Mouse (Mus musculus): Measurements from ENCODE around the gene Unc45a. TPM values are rescaled to one million over a fixed set of nuclear protein-coding genes. Genes with fewer than 3 reads are reported as not detected.
A peak's percentile ranks its signal among the peaks of the same experiment; 100 is the strongest.

The Unc45a gene
- polyA plus RNA-seq, 1 experiment from 2014 or later, result 62.0 TPM

DNA sequence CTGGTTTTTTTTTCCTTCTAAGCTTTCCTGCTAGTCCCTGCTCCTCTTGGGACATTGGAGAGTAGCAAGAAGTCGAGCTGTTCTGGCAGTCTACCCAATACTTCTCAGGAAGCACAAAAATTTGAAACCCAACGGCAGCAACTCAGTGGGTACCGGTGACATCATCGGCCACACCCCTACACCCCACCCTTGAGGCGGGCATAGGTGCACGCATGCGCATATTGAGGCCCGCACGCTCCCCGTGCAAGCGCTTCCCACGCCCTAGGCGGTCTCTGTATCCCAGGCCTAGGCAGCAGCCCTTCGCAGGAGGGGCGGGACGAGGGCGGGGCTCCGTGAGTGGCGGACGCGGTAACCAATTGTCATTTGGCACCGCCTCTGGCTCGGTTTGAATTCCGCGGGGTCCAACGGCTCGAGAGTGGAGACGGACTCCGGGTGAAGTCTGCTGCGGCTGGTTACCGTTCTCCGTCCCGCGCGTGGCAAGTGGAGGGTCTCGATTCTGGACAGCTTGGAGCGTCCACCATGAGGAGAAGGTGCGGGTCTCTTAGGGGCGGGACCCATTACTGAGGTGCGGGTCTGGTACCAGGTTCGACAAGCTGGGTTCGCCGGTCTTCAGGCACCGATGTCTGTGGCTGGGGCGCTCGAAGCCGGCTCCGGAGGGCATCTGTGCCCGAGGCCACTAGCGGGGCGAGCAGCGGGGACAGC, 46.6 kb downstream of the Unc45a start, which contains the start of gene Prc1:
Gene Prc1, plus strand, starts transcription at position 389 of the 702 bp plus-strand sequence.
- under 1% methylated on average over 52 of the region's 52 CpGs for WGBS
- ATAC-seq (replicated peaks), result peak; percentile 99

DNA sequence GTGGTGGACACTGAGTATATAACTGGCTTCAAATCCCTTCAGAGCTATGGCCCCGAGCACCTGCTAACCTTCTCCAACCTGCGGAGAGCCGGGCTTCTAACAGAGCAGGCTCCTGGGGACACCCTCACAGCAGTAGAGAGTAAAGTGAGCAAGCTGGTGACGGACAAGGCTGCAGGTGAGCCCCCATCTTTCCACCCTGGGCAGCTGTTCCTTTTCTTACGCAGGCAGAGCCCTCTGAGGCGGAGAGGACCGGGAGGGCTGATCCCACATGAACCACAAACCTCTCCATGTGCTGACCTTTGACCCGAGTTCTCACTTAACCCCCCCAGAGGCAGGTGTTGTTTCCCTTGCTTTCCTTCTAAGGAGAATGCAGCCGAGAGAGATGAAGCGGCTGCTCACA, 53.1 kb downstream of the Unc45a start:
- ATAC-seq (replicated peaks), result no peak
- H3K27me3 ChIP-seq (replicated peaks), result no peaks in the 10 kb centered on the region
- H3K27ac ChIP-seq, result no peak overlapping the region
- 81% methylated on average over 10 of the region's 10 CpGs for WGBS
- H3K9me3 ChIP-seq, result no peaks in the 10 kb centered on the region
- no peak overlapping the region for H3K4me2 ChIP-seq
- no peaks in the 10 kb centered on the region for H3K4me1 ChIP-seq
- peaks cover 61% of the 10 kb centered on the region for H3K36me3 ChIP-seq (replicated peaks)
- H3K9ac ChIP-seq, result no peak overlapping the region
- H3K4me3 ChIP-seq, result no peak overlapping the region

More for the DNA sequence above, 46.6 kb downstream of the Unc45a start, which contains the start of gene Prc1:
- Histone ChIP-seq H3K27me3 (replicated peaks) (no peaks in the 10 kb centered on the region), H3K4me3 (peak within 1 kb of the TSS; percentile 64), H3K4me2 (peak within 1 kb of the TSS; percentile 99), H3K27ac (peak within 1 kb of the TSS; percentile 64), H3K36me3 (replicated peaks) (peaks cover 6% of the 10 kb centered on the region; the same call in 1 of the 2 replicates), H3K9ac (peak within 1 kb of the TSS; percentile 48), H3K9me3 (no peaks in the 10 kb centered on the region), H3K4me1 (peaks cover 5% of the 10 kb centered on the region)

DNA sequence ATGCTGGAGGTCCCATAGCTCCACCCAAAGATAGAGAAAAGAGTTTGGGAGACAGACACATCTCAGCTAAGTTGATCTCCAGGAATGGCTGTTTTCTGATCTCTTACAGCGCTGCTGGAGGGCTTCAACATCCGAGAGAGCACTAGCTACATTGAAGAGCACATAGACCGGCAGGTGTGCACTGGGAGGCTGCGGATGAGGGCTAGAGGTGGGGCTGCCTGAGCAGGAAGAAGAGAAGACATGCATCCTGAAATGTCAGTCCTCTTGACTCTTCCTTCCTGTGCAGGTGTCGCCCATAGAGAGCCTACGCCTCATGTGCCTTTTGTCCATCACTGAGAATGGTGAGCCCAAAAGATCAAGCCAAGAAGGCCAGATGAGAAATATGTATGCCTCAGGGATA, 55.1 kb downstream of the Unc45a start:
- 94% methylated on average over 6 of the region's 6 CpGs for whole genome bisulfite sequencing
- no peaks in the 10 kb centered on the region for H3K27me3 ChIP-seq (replicated peaks)
- H3K9ac ChIP-seq, result no peak overlapping the region
- peaks cover 64% of the 10 kb centered on the region for H3K36me3 ChIP-seq (replicated peaks)
- H3K27ac ChIP-seq, result no peak overlapping the region
- no peak for ATAC-seq (replicated peaks)
- H3K4me1 ChIP-seq, result no peaks in the 10 kb centered on the region
- H3K9me3 ChIP-seq, result no peaks in the 10 kb centered on the region
- H3K4me2 ChIP-seq, result no peak overlapping the region
- H3K4me3 ChIP-seq, result no peak overlapping the region

DNA sequence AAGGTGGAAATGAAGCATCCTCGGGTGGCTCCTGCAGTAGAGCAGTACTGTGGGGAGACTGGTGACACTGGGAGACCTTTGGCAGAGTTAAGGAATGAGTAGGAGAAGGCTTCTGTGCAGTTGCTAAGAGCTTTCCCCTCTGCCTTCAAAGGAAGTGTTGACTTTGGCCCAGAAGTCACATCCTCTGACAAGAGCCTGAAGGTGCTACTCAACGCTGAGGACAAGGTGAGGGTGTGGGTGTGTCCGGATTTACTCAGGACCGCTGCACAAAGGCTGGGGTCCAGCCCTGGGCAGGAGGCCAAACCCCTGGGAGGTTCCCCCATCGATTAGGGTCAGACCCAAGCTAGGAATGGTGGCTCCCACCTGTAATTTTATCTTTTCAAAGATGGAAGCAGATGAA, 56.4 kb downstream of the Unc45a start:
- Histone ChIP-seq H3K9me3 (no peaks in the 10 kb centered on the region), H3K27ac (no peak overlapping the region), H3K4me1 (no peaks in the 10 kb centered on the region), H3K27me3 (replicated peaks) (no peaks in the 10 kb centered on the region), H3K36me3 (replicated peaks) (peaks cover 69% of the 10 kb centered on the region), H3K4me3 (no peak overlapping the region), H3K4me2 (no peak overlapping the region), H3K9ac (no peak overlapping the region)
- 93% methylated on average over 5 of the region's 5 CpGs for WGBS
- ATAC-seq (replicated peaks), result no peak

DNA sequence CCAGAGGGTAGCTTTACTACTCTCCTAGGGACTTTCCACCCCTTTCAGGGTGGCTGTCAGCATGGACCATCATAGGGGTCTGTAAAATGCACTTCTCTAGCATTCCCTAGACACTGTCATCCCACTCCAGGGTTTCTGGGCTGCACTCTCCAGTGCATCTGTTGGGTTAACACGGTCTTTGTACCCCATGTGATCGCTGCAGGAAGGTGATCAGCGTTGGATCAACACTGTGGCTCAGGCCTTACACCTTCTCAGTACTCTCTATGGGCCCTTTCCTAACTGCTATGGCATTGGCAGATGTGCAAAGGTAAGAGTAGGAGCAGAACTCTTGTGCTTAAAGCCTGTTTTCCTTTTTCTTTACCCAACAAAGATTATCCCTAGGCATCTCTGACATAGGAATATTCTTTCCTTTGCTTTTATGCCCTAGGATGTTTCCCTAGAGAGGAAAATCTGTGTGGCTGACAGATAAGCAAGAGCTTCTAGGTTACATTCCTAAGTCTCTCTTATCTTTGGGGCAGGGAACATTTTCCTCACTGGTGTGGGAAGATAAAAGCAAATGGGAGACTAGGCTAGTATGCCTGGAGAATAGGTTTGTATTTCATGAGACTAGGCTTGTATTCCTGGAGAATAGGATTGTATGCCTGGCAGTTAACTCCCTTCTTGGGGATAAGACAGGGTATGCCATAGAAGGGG, 57.4 kb downstream of the Unc45a start:
- Histone ChIP-seq H3K27ac (no peak overlapping the region), H3K9me3 (no peaks in the 10 kb centered on the region), H3K4me3 (no peak overlapping the region), H3K36me3 (replicated peaks) (peaks cover 75% of the 10 kb centered on the region), H3K27me3 (replicated peaks) (no peaks in the 10 kb centered on the region), H3K9ac (no peak overlapping the region), H3K4me2 (no peak overlapping the region), H3K4me1 (no peaks in the 10 kb centered on the region)
- ATAC-seq (replicated peaks), result no peak
- WGBS, result 93% methylated on average over 3 of the region's 3 CpGs

DNA sequence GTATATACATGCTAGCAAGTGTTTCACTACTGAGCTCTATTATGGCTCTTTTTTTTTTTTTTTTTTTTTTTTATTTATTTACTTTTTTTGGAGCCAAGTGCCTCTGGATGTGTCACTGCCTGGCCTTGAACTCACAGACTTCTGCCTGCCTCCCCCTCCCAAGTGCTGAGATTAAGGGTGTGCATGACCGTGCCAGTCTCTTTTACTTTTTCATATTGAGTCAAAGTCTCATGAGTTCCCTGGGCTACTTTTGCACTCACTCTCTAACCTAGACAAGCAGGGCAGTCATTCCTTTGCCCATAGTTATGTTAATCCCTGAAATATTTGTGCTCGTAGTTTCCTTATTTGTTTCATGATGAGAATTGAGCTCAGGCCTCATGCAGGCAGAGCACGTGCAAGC, 59.2 kb downstream of the Unc45a start:
- Histone ChIP-seq H3K36me3 (replicated peaks) (peaks cover 76% of the 10 kb centered on the region), H3K4me2 (no peak overlapping the region), H3K9me3 (no peaks in the 10 kb centered on the region), H3K9ac (no peak overlapping the region), H3K27me3 (replicated peaks) (no peaks in the 10 kb centered on the region), H3K4me1 (no peaks in the 10 kb centered on the region), H3K27ac (no peak overlapping the region), H3K4me3 (no peak overlapping the region)
- WGBS, result 91% methylated on average over 3 of the region's 3 CpGs
- ATAC-seq (replicated peaks), result no peak

DNA sequence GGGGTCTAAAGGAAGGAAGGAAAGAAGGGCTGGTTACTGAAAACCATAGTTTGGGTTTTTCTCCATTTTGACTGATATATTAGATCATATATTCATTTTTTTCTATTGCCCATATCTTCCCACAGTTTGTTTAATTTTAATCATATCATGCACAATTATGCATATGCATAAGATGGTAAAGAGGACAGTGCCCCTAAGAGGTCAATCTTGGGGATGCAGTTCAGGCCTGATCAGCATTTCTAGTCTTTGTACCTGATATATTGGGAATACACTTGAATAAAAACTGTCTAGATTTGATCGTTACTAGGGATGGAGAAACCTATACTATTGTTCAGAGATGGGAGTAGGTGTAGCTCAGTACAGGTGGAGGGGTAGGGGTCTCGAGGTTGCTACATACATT, 59.8 kb downstream of the Unc45a start:
- Histone ChIP-seq H3K27me3 (replicated peaks) (no peaks in the 10 kb centered on the region), H3K36me3 (replicated peaks) (peaks cover 76% of the 10 kb centered on the region), H3K27ac (no peak overlapping the region), H3K9ac (no peak overlapping the region), H3K4me2 (no peak overlapping the region), H3K4me3 (no peak overlapping the region), H3K9me3 (no peaks in the 10 kb centered on the region), H3K4me1 (no peaks in the 10 kb centered on the region)
- ATAC-seq (replicated peaks), result no peak
- 92% methylated on average over 2 of the region's 2 CpGs for WGBS

DNA sequence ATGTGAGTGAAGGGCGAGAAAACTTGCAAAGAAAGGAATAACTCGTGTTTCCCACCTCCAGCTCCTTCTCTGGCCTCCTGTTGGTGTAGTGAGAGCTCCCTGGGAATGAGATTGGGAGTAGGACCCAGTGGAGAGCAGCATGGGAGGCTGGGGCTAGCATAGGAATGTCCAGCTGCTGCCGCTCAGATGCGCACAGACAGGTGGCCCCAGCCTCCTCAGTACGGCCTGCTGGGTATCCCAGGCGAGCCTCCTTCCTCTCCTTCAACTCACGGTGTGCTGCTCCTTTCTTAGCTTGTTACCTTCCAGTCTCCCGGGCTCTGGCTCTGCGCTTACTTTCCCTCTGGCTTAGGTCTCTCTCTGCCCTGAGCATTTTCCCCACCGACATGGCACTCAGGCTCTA, 60.8 kb downstream of the Unc45a start:
- ATAC-seq (replicated peaks), result no peak
- no peak overlapping the region for H3K4me3 ChIP-seq
- H3K4me1 ChIP-seq, result no peaks in the 10 kb centered on the region
- H3K9me3 ChIP-seq, result peaks cover 3% of the 10 kb centered on the region; the same call in 1 of the 2 replicates
- 86% methylated on average over 10 of the region's 10 CpGs for WGBS
- peaks cover 74% of the 10 kb centered on the region for H3K36me3 ChIP-seq (replicated peaks)
- no peak overlapping the region for H3K27ac ChIP-seq
- no peak overlapping the region for H3K4me2 ChIP-seq
- H3K27me3 ChIP-seq (replicated peaks), result no peaks in the 10 kb centered on the region
- H3K9ac ChIP-seq, result no peak overlapping the region

DNA sequence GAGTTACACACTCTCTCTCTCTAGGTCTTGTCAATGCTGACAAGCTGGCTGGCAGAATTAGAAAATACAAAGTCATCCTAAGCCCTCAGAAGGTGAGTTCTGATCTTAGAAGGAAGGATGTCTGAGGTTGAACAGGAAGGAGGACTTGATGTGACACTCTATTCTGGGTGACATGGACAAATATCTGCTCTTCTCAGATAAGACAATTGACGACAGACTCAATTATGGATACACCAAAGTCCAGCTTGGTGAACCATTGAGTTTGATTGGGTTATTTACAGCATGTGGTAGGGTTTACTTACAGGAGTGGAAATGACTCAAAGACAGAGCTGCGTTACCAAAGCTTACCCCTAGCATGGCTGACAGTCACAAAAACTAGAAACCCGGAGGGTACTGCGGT, 64.4 kb downstream of the Unc45a start:
- no peak for ATAC-seq (replicated peaks)
- Histone ChIP-seq H3K9me3 (peaks cover 12% of the 10 kb centered on the region), H3K4me3 (no peak overlapping the region)

More for the DNA sequence above, 64.4 kb downstream of the Unc45a start:
- Histone ChIP-seq H3K27ac (no peak overlapping the region), H3K4me1 (peaks cover 6% of the 10 kb centered on the region; the same call in 1 of the 2 replicates), H3K4me2 (no peak overlapping the region), H3K9ac (no peak overlapping the region), H3K36me3 (replicated peaks) (peaks cover 78% of the 10 kb centered on the region), H3K27me3 (replicated peaks) (no peaks in the 10 kb centered on the region)
- WGBS, result 97% methylated on average over 4 of the region's 4 CpGs

Other genes starting within 250 kb of the Unc45a start
- 242 and 249 TPM in 2 replicates for gene Idh2, start 225.6 kb downstream of the Unc45a start, polyA plus RNA-seq (2015; fragmentation: Nextera tagmentation; extraction: Ambion mirVana)
- gene Sema4b, start 154.2 kb downstream of the Unc45a start, polyA plus RNA-seq (2015; fragmentation: Nextera tagmentation; extraction: Ambion mirVana), result 26.9 and 27.0 TPM in 2 replicates
- gene Cib1, start 108.2 kb downstream of the Unc45a start, polyA plus RNA-seq (2015; fragmentation: Nextera tagmentation; extraction: Ambion mirVana), result 28.5 and 29.7 TPM in 2 replicates
- 4.5 and 5.3 TPM in 2 replicates for gene Gdpgp1, start 108.1 kb downstream of the Unc45a start, polyA plus RNA-seq (2015; fragmentation: Nextera tagmentation; extraction: Ambion mirVana)
- gene Ttll13, start 94.6 kb downstream of the Unc45a start, polyA plus RNA-seq (2015; fragmentation: Nextera tagmentation; extraction: Ambion mirVana), result 2.1 and 2.9 TPM in 2 replicates
- 72.9 and 74.5 TPM in 2 replicates for gene Ngrn, start 79.8 kb downstream of the Unc45a start, polyA plus RNA-seq (2015; fragmentation: Nextera tagmentation; extraction: Ambion mirVana)
- gene Vps33b, start 71.4 kb downstream of the Unc45a start, polyA plus RNA-seq (2015; fragmentation: Nextera tagmentation; extraction: Ambion mirVana), result 26.8 and 32.6 TPM in 2 replicates
- 33.8 and 39.8 TPM in 2 replicates for gene Prc1, start 46.6 kb downstream of the Unc45a start, polyA plus RNA-seq (2015; fragmentation: Nextera tagmentation; extraction: Ambion mirVana)
- 10.5 and 13.9 TPM in 2 replicates for gene Rccd1, start 16.6 kb downstream of the Unc45a start, polyA plus RNA-seq (2015; fragmentation: Nextera tagmentation; extraction: Ambion mirVana)
- 22.1 and 26.4 TPM in 2 replicates for gene Hddc3, start 2.1 kb upstream of the Unc45a start, polyA plus RNA-seq (2015; fragmentation: Nextera tagmentation; extraction: Ambion mirVana)
- 26.4 and 28.2 TPM in 2 replicates for gene Man2a2, start 30.4 kb upstream of the Unc45a start, polyA plus RNA-seq (2015; fragmentation: Nextera tagmentation; extraction: Ambion mirVana)
- gene Fes, start 46.9 kb upstream of the Unc45a start, polyA plus RNA-seq (2015; fragmentation: Nextera tagmentation; extraction: Ambion mirVana), result 4.4 and 4.8 TPM in 2 replicates
- 5.7 and 6.3 TPM in 2 replicates for gene Furin, start 64.4 kb upstream of the Unc45a start, polyA plus RNA-seq (2015; fragmentation: Nextera tagmentation; extraction: Ambion mirVana)
- 9.4 and 10.1 TPM in 2 replicates for gene Blm, start 194.1 kb upstream of the Unc45a start, polyA plus RNA-seq (2015; fragmentation: Nextera tagmentation; extraction: Ambion mirVana)